Comparison of ENCODE assay signal across 13 mouse cellular contexts in the genomic region with DNA sequence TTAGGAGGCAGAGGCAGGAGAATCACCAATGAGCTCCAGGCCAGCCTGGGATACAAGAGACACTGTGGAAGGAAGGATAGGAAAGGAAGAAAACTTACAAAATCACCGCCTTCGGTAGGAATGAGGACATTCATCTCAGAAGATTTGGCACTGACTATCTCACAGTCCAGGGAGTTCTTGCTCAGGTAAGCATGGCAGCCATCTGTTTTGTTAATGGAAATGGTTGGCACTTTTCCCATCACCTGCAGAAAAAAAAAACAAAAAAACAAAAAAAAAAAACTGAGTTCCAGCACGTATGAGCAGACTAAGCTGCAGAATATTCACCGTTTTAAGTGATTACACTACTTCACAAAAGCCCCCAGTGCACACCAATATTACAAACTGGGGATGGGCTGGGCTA.
"Had no signal": no experiment of that assay in that cellular context is flagged by ENCODE, and none has a peak within 500 bp of the region (broad histone marks: within the 10 kb centered on the region; RNA-seq: fewer than 3 reads in every experiment).

No protein-coding gene starts in this region.

- DNase-seq: lung, adult 18-20 months; lung, embryonic 14.5 days; lung, postnatal 10 days; lung, postnatal 4 days; midbrain, embryonic 14.5 days; retina, postnatal 1 day; right cerebral cortex, adult 18-20 months; right cerebral cortex, postnatal 25 days; right cerebral cortex, postnatal 4 days; spleen, adult 18-20 months; thymus, adult 18-20 months; thymus, postnatal 14 days; thymus, postnatal 36 days had no signal
